In the genomic region with DNA sequence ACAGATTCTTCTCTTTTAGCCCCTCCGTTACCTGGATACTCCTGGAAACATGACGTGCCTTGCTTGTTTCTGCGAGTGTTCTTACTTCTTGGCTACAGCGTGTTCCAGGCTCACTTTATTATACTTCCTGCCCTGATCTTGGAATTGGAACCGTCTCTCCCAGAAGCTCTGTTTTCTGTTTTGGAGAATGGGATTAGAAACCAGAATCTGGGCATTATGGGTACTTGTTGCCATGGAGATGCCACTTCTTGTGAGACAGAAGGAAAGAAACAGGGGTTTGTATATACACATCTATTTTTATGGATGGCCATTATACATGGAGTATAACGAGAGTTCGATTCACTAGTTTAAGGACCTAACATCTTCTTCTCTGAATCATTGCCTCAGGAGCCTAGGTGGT, we compare ENCODE assay signal across 14 mouse cellular contexts. TPM values are rescaled to one million over a fixed set of nuclear protein-coding genes. Genes with fewer than 3 reads are reported as not detected.
"Had no signal": no experiment of that assay in that cellular context is flagged by ENCODE, and none has a peak within 500 bp of the region (broad histone marks: within the 10 kb centered on the region; RNA-seq: fewer than 3 reads in every experiment).

No protein-coding gene starts in this region.

- DNase-seq: kidney, adult 11 months; kidney, adult 8-10 months; kidney, postnatal 10 days; kidney, postnatal 4 days; layer of hippocampus, adult 9-11 months; layer of hippocampus, postnatal 36 days; liver, embryonic 13.5 days; lung, adult 2 months; lung, postnatal 14 days; lung, postnatal 4 days; midbrain, embryonic 14.5 days; thymus, adult 18-20 months; thymus, postnatal 36 days had no signal

RNA-seq across cellular contexts. Expression of a gene that starts 54.4 kb away (rescaled TPM):
- total RNA-seq: megakaryocyte progenitor cell, adult 5-6 weeks had no signal
